Mouse (Mus musculus): ENCODE results near the gene H1foo. TPM values are rescaled to one million over a fixed set of nuclear protein-coding genes. Genes with fewer than 3 reads are reported as not detected.

Gene H1foo
- total RNA-seq (2015), result not detected in 2 replicates
- not detected in 2 replicates for total RNA-seq (2017)

- ATAC-seq (replicated peaks; ENCODE audit: poor library complexity), result no peak
Observed at GRCm38 (mm10) chr6:115944638-115945037, at the start of gene H1foo. Gene H1foo, plus strand, starts transcription at chr6:115944938.

GRCm38 (mm10) chr6:115896346-115896745, 48.4 kb upstream of the H1foo start:
- ATAC-seq (replicated peaks; ENCODE audit: poor library complexity), result no peak

GRCm38 (mm10) chr6:115897117-115897516, 47.6 kb upstream of the H1foo start:
- peak; percentile 59 for ATAC-seq (replicated peaks; ENCODE audit: poor library complexity)

GRCm38 (mm10) chr6:115897926-115898520, 46.7 kb upstream of the H1foo start:
- no peak for ATAC-seq (replicated peaks; ENCODE audit: poor library complexity)

GRCm38 (mm10) chr6:115901062-115901461, 43.7 kb upstream of the H1foo start:
- peak; percentile 87 for ATAC-seq (replicated peaks; ENCODE audit: poor library complexity)

- ATAC-seq (replicated peaks; ENCODE audit: poor library complexity), result no peak
Observed at GRCm38 (mm10) chr6:115901489-115901931, 43.2 kb upstream of the H1foo start.

GRCm38 (mm10) chr6:115902545-115902944, 42.2 kb upstream of the H1foo start:
- ATAC-seq (replicated peaks; ENCODE audit: poor library complexity), result no peak

- ATAC-seq (replicated peaks; ENCODE audit: poor library complexity), result no peak
Observed at GRCm38 (mm10) chr6:115905568-115905967, 39.2 kb upstream of the H1foo start.

- ATAC-seq (replicated peaks; ENCODE audit: poor library complexity), result 0 out of 2 replicates have a peak, but pooled peaks have one; percentile 14
Observed at GRCm38 (mm10) chr6:115906455-115906854, 38.3 kb upstream of the H1foo start.

GRCm38 (mm10) chr6:115906871-115907270, 37.9 kb upstream of the H1foo start:
- ATAC-seq (replicated peaks; ENCODE audit: poor library complexity), result peak; percentile 50

- peak; percentile 54 for ATAC-seq (replicated peaks; ENCODE audit: poor library complexity)
Observed at GRCm38 (mm10) chr6:115908421-115908982, 36.2 kb upstream of the H1foo start.

- ATAC-seq (replicated peaks; ENCODE audit: poor library complexity), result peak; percentile 63
Observed at GRCm38 (mm10) chr6:115909052-115909451, 35.7 kb upstream of the H1foo start.

GRCm38 (mm10) chr6:115909940-115910339, 34.8 kb upstream of the H1foo start:
- ATAC-seq (replicated peaks; ENCODE audit: poor library complexity), result peak; percentile 26

- no peak for ATAC-seq (replicated peaks; ENCODE audit: poor library complexity)
Observed at GRCm38 (mm10) chr6:115911763-115912162, 33.0 kb upstream of the H1foo start.

GRCm38 (mm10) chr6:115913482-115913881, 31.3 kb upstream of the H1foo start:
- ATAC-seq (replicated peaks; ENCODE audit: poor library complexity), result no peak

GRCm38 (mm10) chr6:115914511-115915202, 30.1 kb upstream of the H1foo start:
- ATAC-seq (replicated peaks; ENCODE audit: poor library complexity), result no peak

- no peak for ATAC-seq (replicated peaks; ENCODE audit: poor library complexity)
Observed at GRCm38 (mm10) chr6:115915601-115916445, 28.9 kb upstream of the H1foo start.

- no peak for ATAC-seq (replicated peaks; ENCODE audit: poor library complexity)
Observed at GRCm38 (mm10) chr6:115916611-115917010, 28.1 kb upstream of the H1foo start.

- ATAC-seq (replicated peaks; ENCODE audit: poor library complexity), result no peak
Observed at GRCm38 (mm10) chr6:115918615-115919014, 26.1 kb upstream of the H1foo start.

GRCm38 (mm10) chr6:115919876-115920275, 24.9 kb upstream of the H1foo start:
- ATAC-seq (replicated peaks; ENCODE audit: poor library complexity), result no peak

- ATAC-seq (replicated peaks; ENCODE audit: poor library complexity), result peak; percentile 17; the same call in 1 of the 2 replicates
Observed at GRCm38 (mm10) chr6:115924829-115925228, 19.9 kb upstream of the H1foo start.

Measured in megakaryocyte progenitor cell, adult 5-6 weeks (primary cell).